Comparison of ENCODE assay signal across 15 mouse cellular contexts in genomic region chr7:70408814-70409213, GRCm38 (mm10). TPM values are rescaled to one million over a fixed set of nuclear protein-coding genes. Genes with fewer than 3 reads are reported as not detected.
"Had no signal": no experiment of that assay in that cellular context is flagged by ENCODE, and none has a peak within 500 bp of the region (broad histone marks: within the 10 kb centered on the region; RNA-seq: fewer than 3 reads in every experiment).

No protein-coding gene starts in this region.

- H3K4me1 ChIP-seq: midbrain, embryonic 10.5 days; midbrain, embryonic 12.5 days; neural tube, embryonic 12.5 days had no signal

- H3K9ac ChIP-seq: lung, embryonic 14.5 days; midbrain, embryonic 12.5 days; neural tube, embryonic 12.5 days had no signal

- H3K27me3 ChIP-seq: midbrain, embryonic 12.5 days; neural tube, embryonic 12.5 days had no signal

- DNase-seq: lung, adult 18-20 months; lung, embryonic 14.5 days; lung, postnatal 10 days; lung, postnatal 4 days; midbrain, embryonic 14.5 days; right cerebral cortex, postnatal 14 days; thymus, adult 18-20 months; thymus, postnatal 14 days; thymus, postnatal 36 days had no signal

- H3K4me3 ChIP-seq: midbrain, embryonic 10.5 days; midbrain, embryonic 12.5 days; neural tube, embryonic 12.5 days had no signal

- H3K27ac ChIP-seq: midbrain, embryonic 10.5 days; midbrain, embryonic 12.5 days; neural tube, embryonic 12.5 days had no signal

- H3K36me3 ChIP-seq: neural tube, embryonic 12.5 days had no signal

RNA-seq across cellular contexts. Expression of gene Nr2f2, which starts 42.3 kb away (rescaled TPM):
- total RNA-seq: megakaryocyte, adult 5-6 weeks; megakaryocyte-erythroid progenitor cell, adult 5-6 weeks; neutrophil, adult 5-6 weeks had no signal
